23 mouse cellular contexts compared by ENCODE assay signal in genomic region chr11:60890744-60891143, GRCm38 (mm10). TPM values are rescaled to one million over a fixed set of nuclear protein-coding genes. Genes with fewer than 3 reads are reported as not detected.
DNase-seq lines count a peak whose midpoint lies in the region; ATAC-seq and TF ChIP-seq lines count a peak whose summit lies in the region.
"Had no signal": no experiment of that assay in that cellular context is flagged by ENCODE, and none has a peak within 500 bp of the region (broad histone marks: within the 10 kb centered on the region; RNA-seq: fewer than 3 reads in every experiment).

No protein-coding gene starts in this region.

- TF ChIP-seq CTCF in lung, adult 2 months (IDR thresholded peaks at IDR 0.05; ENCODE audit: insufficient read depth, low read length), result no peak

- no peak overlapping the region for H3K4me3 ChIP-seq in heart, embryonic 12.5 days
- H3K4me3 ChIP-seq in lung, adult 2 months (replicated peaks; ENCODE audit: extremely low read depth, low read depth, low read length), result peak overlapping the region; percentile 1
- H3K4me3 ChIP-seq: forebrain, embryonic 10.5 days; forebrain, embryonic 13.5 days; heart, embryonic 13.5 days; hindbrain, embryonic 12.5 days; hindbrain, embryonic 15.5 days had no signal

- H3K9me3 ChIP-seq in heart, embryonic 12.5 days (replicated peaks), result no peaks in the 10 kb centered on the region
- H3K9me3 ChIP-seq: forebrain, embryonic 10.5 days; forebrain, embryonic 13.5 days; G1E; heart, embryonic 13.5 days; hindbrain, embryonic 12.5 days; hindbrain, embryonic 15.5 days had no signal

- H3K36me3 ChIP-seq in heart, embryonic 12.5 days, result no peaks in the 10 kb centered on the region
- H3K36me3 ChIP-seq: forebrain, embryonic 10.5 days; G1E; heart, embryonic 13.5 days; hindbrain, embryonic 12.5 days; hindbrain, embryonic 15.5 days had no signal

- peak overlapping the region; percentile 47; the same call in 1 of the 2 replicates for H3K27ac ChIP-seq in heart, embryonic 12.5 days (ENCODE audit: poor library complexity, severe bottlenecking)
- H3K27ac ChIP-seq: forebrain, embryonic 10.5 days; forebrain, embryonic 13.5 days; heart, embryonic 13.5 days; hindbrain, embryonic 12.5 days; hindbrain, embryonic 15.5 days had no signal

- TF ChIP-seq POLR2A in lung, adult 2 months (IDR thresholded peaks at IDR 0.05; ENCODE audit: borderline replicate concordance, extremely low read depth, low read depth, low read length), result no peak

- no peak overlapping the region for H3K4me2 ChIP-seq in heart, embryonic 12.5 days
- H3K4me2 ChIP-seq: forebrain, embryonic 13.5 days; heart, embryonic 13.5 days; hindbrain, embryonic 12.5 days; hindbrain, embryonic 15.5 days had no signal

- H3K27me3 ChIP-seq in heart, embryonic 12.5 days (replicated peaks), result no peaks in the 10 kb centered on the region
- H3K27me3 ChIP-seq: CH12.LX; forebrain, embryonic 13.5 days; heart, embryonic 13.5 days; hindbrain, embryonic 12.5 days; hindbrain, embryonic 15.5 days; Patski had no signal

- no peak for DNase-seq in heart, postnatal 14 days
- no peak for DNase-seq in lung, adult 2 months
- DNase-seq in lung, postnatal 10 days, result no peak
- peak; percentile 45 for DNase-seq in lung, postnatal 36 days
- no peak for DNase-seq in lung, postnatal 4 days
- DNase-seq: adrenal gland, postnatal 10 days; adrenal gland, postnatal 36 days; B cell, adult 2 months; cerebellum, adult 18-20 months; cerebellum, adult 9-10 months; cerebellum, postnatal 14 days; gastrocnemius, postnatal 10 days; gastrocnemius, postnatal 36 days had no signal

- intact Hi-C loops in heart, postnatal 14 days (cut with DNase I), result no loop called here

- 54% methylated on average over 3 of the region's 3 CpGs for WGBS in heart, embryonic 12.5 days
- WGBS in lung, adult 2 months, result 51% methylated on average over 3 of the region's 3 CpGs

- H3K9ac ChIP-seq in heart, embryonic 12.5 days, result no peak overlapping the region
- H3K9ac ChIP-seq: forebrain, embryonic 13.5 days; heart, embryonic 13.5 days; hindbrain, embryonic 12.5 days; hindbrain, embryonic 15.5 days had no signal

- H3K4me1 ChIP-seq in heart, embryonic 12.5 days (replicated peaks), result peaks cover 23% of the 10 kb centered on the region
- no peaks in the 10 kb centered on the region; the same call in 1 of the 2 replicates for H3K4me1 ChIP-seq in lung, adult 2 months (ENCODE audit: control insufficient read depth, insufficient read depth, low read length)
- H3K4me1 ChIP-seq: hindbrain, embryonic 15.5 days had no signal

- no peak for ATAC-seq in heart, embryonic 12.5 days (ENCODE audit: insufficient number of reproducible peaks, low FRiP score)
- ATAC-seq: forebrain, embryonic 13.5 days; forebrain, embryonic 16.5 days; Patski had no signal

RNA-seq across cellular contexts. Expression of gene Tmem11, which starts 11.7 kb away (rescaled TPM):
- polyA plus RNA-seq in heart, embryonic 12.5 days (2016; fragmentation: Nextera tagmentation; extraction: Ambion mirVana), result 52.6 and 53.9 TPM in 2 replicates
- 10 to 100 TPM; 30.0 to 33.3 TPM for total RNA-seq in heart, postnatal 14 days (2021)
- polyA plus RNA-seq in lung, adult 2 months (2012; rRNA removed), result 46.6 and 63.4 TPM in 2 replicates

RNA-seq across cellular contexts. Expression of gene Natd1, which starts 23.8 kb away (rescaled TPM):
- 22.1 and 25.5 TPM in 2 replicates for polyA plus RNA-seq in heart, embryonic 12.5 days (2016; fragmentation: Nextera tagmentation; extraction: Ambion mirVana)
- total RNA-seq in heart, postnatal 14 days (2021), result 10 to 100 TPM; 14.5 to 17.4 TPM
- polyA plus RNA-seq in lung, adult 2 months (2012; rRNA removed), result 29.2 and 34.4 TPM in 2 replicates

RNA-seq across cellular contexts. Expression of gene Map2k3, which starts 41.1 kb away (rescaled TPM):
- polyA plus RNA-seq in heart, embryonic 12.5 days (2016; fragmentation: Nextera tagmentation; extraction: Ambion mirVana), result 77.6 and 78.5 TPM in 2 replicates
- 10 to 100 TPM; 71.2 to 77.8 TPM for total RNA-seq in heart, postnatal 14 days (2021)
- polyA plus RNA-seq in lung, adult 2 months (2012; rRNA removed), result 29.4 and 48.0 TPM in 2 replicates
